Mouse (Mus musculus) naive thymus-derived CD4-positive, alpha-beta T cell, adult 2 months (primary cell): ENCODE data around the gene Herpud2.
"Not testable (repeated sequence)": the region's sequence is repeated elsewhere in the genome, so short reads cannot be mapped to it uniquely, and the experiment has no call there.

Source experiments
- DNase-seq: peaks from one replicate; pipeline ENCODE4 v3.0.0-alpha.2; 2011; ENCODE audit warnings: low read depth

Gene Herpud2

DNA sequence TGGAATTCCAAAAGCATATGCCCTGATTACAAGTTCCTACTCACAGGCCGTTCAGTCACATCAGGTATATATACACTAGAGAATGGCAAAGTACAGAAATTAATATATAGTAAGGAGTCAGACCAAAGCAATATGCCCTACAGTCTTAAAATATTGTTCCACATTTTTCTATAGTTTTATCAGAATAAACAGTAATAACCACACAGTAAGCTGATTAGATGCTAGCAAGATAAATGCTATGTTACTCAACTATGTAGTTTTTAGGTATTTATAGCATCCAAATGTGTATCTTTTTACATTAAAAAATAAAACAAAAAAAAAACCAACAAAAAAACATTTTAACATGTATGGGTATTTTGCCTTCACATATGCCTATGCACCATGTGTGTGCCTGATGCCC lies 5.7 kb downstream of the Herpud2 start:
- no peak for DNase-seq

DNA sequence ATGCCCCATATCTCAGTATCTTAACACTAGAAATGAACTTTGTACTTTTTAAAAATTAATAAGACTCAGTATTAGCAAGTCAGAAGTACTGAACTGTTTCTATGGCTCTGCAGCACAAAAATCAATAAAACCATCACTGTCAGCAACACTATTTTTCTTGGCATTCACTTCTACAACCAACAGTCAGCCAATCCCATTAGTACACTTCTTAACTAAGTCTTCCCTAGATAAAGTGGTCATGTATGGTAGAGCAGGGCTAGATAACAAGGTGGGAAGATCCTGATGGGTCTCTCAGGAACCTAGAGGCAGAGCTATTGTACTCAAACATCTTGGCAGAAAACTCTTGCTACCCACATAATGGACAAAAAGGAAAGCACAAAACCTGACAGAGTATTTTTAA lies 7.7 kb downstream of the Herpud2 start:
- no peak for DNase-seq

DNA sequence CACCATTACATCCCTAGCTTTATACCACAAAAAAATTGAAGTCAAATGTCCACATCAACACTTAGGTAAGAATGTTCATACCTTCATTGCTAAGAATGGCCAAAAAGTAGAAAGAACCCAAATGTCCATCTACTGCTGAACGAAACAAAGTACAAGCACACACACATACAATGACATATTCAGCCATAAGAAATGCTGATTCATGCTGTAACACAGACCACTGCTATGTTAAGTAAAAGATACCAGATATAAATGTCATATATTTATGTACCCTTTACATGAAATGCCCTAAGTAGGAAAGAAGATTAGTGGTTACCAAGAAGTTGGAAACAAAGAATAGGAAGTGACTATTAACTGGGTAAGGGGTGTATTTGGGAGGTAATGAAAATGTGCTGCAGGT lies 8.6 kb downstream of the Herpud2 start:
- no peak for DNase-seq

GRCm38 (mm10) chr9:25142041-25142440 lies 9.6 kb downstream of the Herpud2 start:
- no peak for DNase-seq

GRCm38 (mm10) chr9:25140330-25140729 lies 11.3 kb downstream of the Herpud2 start:
- DNase-seq, result no peak

DNA sequence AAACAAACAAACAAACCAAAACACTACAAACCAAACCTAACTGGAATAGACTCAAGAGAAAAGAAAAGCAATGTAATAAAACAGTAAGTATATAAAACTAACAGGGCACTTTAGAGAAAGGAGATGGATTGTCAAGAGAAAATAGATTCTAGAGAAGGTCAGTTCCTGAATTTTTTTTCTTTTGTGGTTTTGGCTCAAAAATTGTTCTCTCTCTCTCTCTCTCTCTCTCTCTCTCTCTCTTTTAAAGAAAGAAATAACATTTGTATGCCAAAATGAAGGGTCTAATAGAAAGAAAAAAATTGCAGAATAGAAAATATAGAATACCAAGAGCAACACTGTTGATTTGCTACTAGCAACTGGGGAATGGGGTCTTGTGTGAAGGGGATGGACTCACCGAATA lies 12.7 kb downstream of the Herpud2 start:
- DNase-seq, result no peak

DNA sequence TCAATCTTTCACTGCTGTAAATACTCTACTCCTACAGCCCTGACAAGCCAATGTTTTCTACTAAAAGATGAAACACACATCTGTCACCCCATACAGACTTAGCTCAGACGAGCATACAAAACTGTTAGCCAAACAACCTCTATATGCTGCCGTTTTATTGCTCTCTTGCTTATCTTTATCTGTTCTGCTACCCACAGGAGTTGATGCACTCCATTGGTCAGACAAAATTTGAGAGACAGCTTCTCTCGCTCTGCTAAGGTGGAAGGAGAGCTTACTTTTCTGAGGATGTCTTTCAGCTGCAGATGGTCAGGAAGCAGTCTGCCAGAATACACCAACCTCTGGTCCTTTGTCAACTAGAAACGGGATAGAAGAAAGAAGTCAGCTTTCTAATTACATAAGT lies 18.7 kb downstream of the Herpud2 start:
- no peak for DNase-seq

DNA sequence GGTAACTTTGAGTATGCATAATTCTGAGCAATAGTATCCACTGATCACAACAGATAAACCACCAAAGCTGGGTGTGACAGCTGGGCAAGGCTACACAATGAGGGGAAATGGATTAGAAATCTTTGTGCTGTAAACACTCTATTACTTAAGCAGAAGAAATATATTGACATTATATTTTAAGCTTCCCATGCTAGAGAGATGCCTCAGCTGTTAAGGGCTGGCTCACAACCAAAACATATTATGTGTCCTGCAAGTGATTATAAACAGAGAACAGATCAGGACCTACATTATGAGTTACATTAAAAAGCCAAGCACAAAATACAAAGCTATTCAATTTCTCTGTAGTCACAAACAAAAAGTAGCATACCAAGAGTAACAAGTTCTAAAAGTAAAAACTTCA lies 19.4 kb downstream of the Herpud2 start:
- no peak for DNase-seq

GRCm38 (mm10) chr9:25124048-25124447 lies 27.6 kb downstream of the Herpud2 start:
- DNase-seq, result no peak

GRCm38 (mm10) chr9:25123590-25123989 lies 28.0 kb downstream of the Herpud2 start:
- DNase-seq, result not testable (repeated sequence)

DNA sequence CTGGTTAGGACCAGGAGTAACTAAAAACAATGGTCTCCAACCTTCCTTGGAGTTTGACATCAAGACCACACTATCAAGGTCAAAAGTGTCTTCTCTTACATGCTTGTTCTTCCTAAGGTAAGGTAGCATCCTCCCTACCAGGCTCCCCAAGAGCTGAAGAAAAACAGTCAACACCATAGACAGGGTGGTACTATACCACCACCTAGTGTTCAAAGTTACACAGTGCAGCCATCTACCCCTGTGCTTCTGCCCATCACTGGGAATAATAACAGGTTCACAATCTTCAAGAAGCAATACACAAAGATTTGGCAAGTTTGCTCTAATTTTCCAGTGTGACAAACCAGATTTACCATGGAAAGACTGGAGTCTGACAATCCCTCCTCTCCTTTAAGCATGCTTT lies 47.0 kb downstream of the Herpud2 start:
- peak; percentile 64 for DNase-seq

GRCm38 (mm10) chr9:25102881-25103280 lies 48.7 kb downstream of the Herpud2 start:
- DNase-seq, result no peak

DNA sequence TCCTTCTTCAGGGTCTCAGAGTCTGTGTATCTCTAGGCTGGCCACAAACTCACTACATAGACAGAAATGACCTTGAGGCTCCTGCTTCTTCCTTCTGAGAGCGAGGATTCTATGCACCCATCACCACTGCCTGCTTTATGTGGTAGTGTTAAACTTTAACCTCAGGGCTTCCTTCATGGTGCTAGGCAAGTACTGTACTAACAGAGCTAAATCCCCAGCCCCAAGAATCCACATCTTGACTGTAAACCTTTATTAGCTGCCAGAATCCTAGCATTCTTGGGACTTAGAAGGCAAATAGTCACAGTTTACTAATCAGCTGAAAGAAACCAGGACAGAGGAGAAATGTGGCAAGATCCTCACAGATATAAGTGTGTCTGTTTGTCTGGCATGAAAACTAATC lies 60.8 kb downstream of the Herpud2 start:
- no peak for DNase-seq

- no peak for DNase-seq
Observed at GRCm38 (mm10) chr9:25089122-25089521, 62.5 kb downstream of the Herpud2 start, which contains the start of gene Gm10181. Gene Gm10181 (plus strand): TSS chr9:25089422.

GRCm38 (mm10) chr9:25076505-25076904 lies 75.1 kb downstream of the Herpud2 start:
- no peak for DNase-seq

- DNase-seq, result no peak
Observed at GRCm38 (mm10) chr9:25075977-25076376, 75.6 kb downstream of the Herpud2 start.

DNA sequence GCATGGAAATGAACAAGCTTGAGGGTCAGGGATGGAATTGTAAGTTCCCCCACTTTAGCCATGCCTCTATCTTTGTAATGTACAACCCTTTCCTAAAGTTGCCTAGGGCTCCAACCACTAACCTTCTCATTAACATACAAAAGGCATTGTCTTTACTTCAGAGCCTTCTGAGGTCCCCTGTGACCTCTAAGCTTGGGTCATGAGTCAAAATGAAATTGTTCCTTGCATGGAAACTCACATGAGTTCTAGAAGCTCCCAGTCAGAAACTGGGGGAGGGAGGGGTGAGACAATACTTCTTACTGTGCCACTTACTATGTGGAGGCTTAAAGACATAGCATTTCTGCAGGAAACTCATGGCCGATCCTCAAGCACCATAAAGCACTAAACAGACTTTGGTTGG lies 79.0 kb downstream of the Herpud2 start:
- no peak for DNase-seq

DNA sequence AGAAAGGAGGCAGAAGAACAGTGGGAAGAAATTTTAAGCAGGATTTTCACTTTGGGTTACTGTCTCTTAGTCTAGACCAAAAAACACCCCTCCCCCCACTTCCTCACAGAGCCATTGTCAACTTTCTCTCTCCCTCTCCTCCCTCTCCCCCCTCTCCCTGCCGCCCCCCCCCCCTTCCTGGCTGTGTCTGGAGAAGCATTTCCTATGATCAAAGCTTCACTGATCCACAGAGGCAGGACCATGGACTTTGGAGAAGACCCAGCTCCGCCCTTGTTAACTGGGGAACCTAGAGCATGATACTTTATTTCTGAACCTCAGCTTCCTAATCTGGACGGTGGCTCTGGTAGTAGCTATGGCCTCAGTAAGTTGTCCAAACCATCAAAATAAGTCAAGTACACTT lies 92.9 kb downstream of the Herpud2 start:
- no peak for DNase-seq
